Mouse (Mus musculus) brown adipose tissue, adult 24 weeks (tissue): ENCODE results near the gene Vps72. TPM values are rescaled to one million over a fixed set of nuclear protein-coding genes. Genes with fewer than 3 reads are reported as not detected.
A peak's percentile ranks its signal among the peaks of the same experiment; 100 is the strongest.

ENCODE experiments used
- H3K27ac ChIP-seq: fragments of 200-500 bp; replicated peaks from 2 replicates; pipeline ENCODE4 v1.5.1; 2012; ENCODE audit warnings: low read depth, mild to moderate bottlenecking, low read length
- H3K4me1 ChIP-seq: fragments of 200-500 bp; 2 replicates; pipeline ENCODE4 v1.6.1; 2012; ENCODE audit warnings: low read length, mixed read lengths; ENCODE audit not compliant: control insufficient read depth, insufficient read depth, insufficient read length
- H3K4me3 ChIP-seq: fragments of 200-500 bp; 2 replicates; pipeline ENCODE4 v1.5.1; 2012; ENCODE audit warnings: low read depth, mild to moderate bottlenecking, low read length, moderate library complexity; ENCODE audit not compliant: insufficient read depth
- polyA plus RNA-seq: library from polyadenylated mRNA; stranded (reverse); fragments of >200 nt; gene quantifications from 2 replicates; pipeline ENCODE4 v1.2.4, GENCODE M21; 2012; ENCODE audit not compliant: missing spikeins, insufficient read depth, insufficient read length

Vps72 gene
- polyA plus RNA-seq, 1 experiment, result 26.2 TPM

GRCm38 (mm10) chr3:95141474-95141873 lies 30.7 kb downstream of the Vps72 start:
- Histone ChIP-seq H3K4me3 (peak overlapping the region; percentile 44), H3K4me1 (no peaks in the 10 kb centered on the region), H3K27ac (peak overlapping the region; percentile 68)

- Histone ChIP-seq H3K4me3 (peak within 1 kb of the TSS; percentile 44), H3K27ac (peak within 1 kb of the TSS; percentile 68)
These were observed 31.3 kb downstream of the Vps72 start, which contains the start of gene Tnfaip8l2 for GRCm38 (mm10) chr3:95141952-95142616. Gene Tnfaip8l2 (minus strand): TSS chr3:95142360.

GRCm38 (mm10) chr3:95142617-95143011 lies 31.8 kb downstream of the Vps72 start:
- Histone ChIP-seq H3K4me3 (no peak overlapping the region), H3K27ac (no peak overlapping the region), H3K4me1 (no peaks in the 10 kb centered on the region)

More at GRCm38 (mm10) chr3:95141952-95142616, 31.3 kb downstream of the Vps72 start, which contains the start of gene Tnfaip8l2:
- H3K4me1 ChIP-seq, result no peaks in the 10 kb centered on the region

GRCm38 (mm10) chr3:95147924-95148323 lies 37.1 kb downstream of the Vps72 start:
- Histone ChIP-seq H3K27ac (no peak overlapping the region), H3K4me1 (no peaks in the 10 kb centered on the region), H3K4me3 (no peak overlapping the region)

- H3K27ac ChIP-seq, result no peak overlapping the region
- no peak overlapping the region for H3K4me3 ChIP-seq
- H3K4me1 ChIP-seq, result no peaks in the 10 kb centered on the region
These were observed 43.1 kb downstream of the Vps72 start for GRCm38 (mm10) chr3:95153874-95154273.

GRCm38 (mm10) chr3:95159511-95159986 lies 48.7 kb downstream of the Vps72 start:
- no peak overlapping the region for H3K27ac ChIP-seq

GRCm38 (mm10) chr3:95159987-95160963 lies 49.5 kb downstream of the Vps72 start, which contains the start of gene Sema6c:
Gene Sema6c (plus strand): TSS chr3:95160457.
- H3K27ac ChIP-seq, result no peak within 1 kb of the TSS
- peaks cover 4% of the 10 kb centered on the region; the same call in 1 of the 2 replicates for H3K4me1 ChIP-seq
- H3K4me3 ChIP-seq, result peak within 1 kb of the TSS; percentile 78

More at GRCm38 (mm10) chr3:95159511-95159986, 48.7 kb downstream of the Vps72 start:
- peaks cover 4% of the 10 kb centered on the region; the same call in 1 of the 2 replicates for H3K4me1 ChIP-seq
- H3K4me3 ChIP-seq, result peak overlapping the region; percentile 62

- H3K27ac ChIP-seq, result no peak overlapping the region
These were observed 50.3 kb downstream of the Vps72 start for GRCm38 (mm10) chr3:95161041-95161551.

GRCm38 (mm10) chr3:95161618-95162344 lies 51.0 kb downstream of the Vps72 start:
- H3K4me3 ChIP-seq, result peak overlapping the region; percentile 78
- peaks cover 4% of the 10 kb centered on the region; the same call in 1 of the 2 replicates for H3K4me1 ChIP-seq
- H3K27ac ChIP-seq, result no peak overlapping the region

More at GRCm38 (mm10) chr3:95161041-95161551, 50.3 kb downstream of the Vps72 start:
- peaks cover 4% of the 10 kb centered on the region; the same call in 1 of the 2 replicates for H3K4me1 ChIP-seq
- peak overlapping the region; percentile 78 for H3K4me3 ChIP-seq

GRCm38 (mm10) chr3:95162345-95162628 lies 51.5 kb downstream of the Vps72 start:
- H3K4me3 ChIP-seq, result no peak overlapping the region
- no peak overlapping the region for H3K27ac ChIP-seq
- peaks cover 4% of the 10 kb centered on the region; the same call in 1 of the 2 replicates for H3K4me1 ChIP-seq

GRCm38 (mm10) chr3:95163419-95164255 lies 52.8 kb downstream of the Vps72 start:
- Histone ChIP-seq H3K27ac (no peak overlapping the region), H3K4me1 (peaks cover 4% of the 10 kb centered on the region; the same call in 1 of the 2 replicates), H3K4me3 (no peak overlapping the region)

- no peak overlapping the region for H3K27ac ChIP-seq
- no peak overlapping the region for H3K4me3 ChIP-seq
- H3K4me1 ChIP-seq, result peaks cover 4% of the 10 kb centered on the region; the same call in 1 of the 2 replicates
These were observed 53.4 kb downstream of the Vps72 start for GRCm38 (mm10) chr3:95164256-95164550.

GRCm38 (mm10) chr3:95164840-95165239 lies 54.0 kb downstream of the Vps72 start:
- Histone ChIP-seq H3K27ac (no peak overlapping the region), H3K4me3 (no peak overlapping the region), H3K4me1 (peaks cover 4% of the 10 kb centered on the region; the same call in 1 of the 2 replicates)

- no peak overlapping the region for H3K27ac ChIP-seq
- H3K4me3 ChIP-seq, result no peak overlapping the region
- H3K4me1 ChIP-seq, result 0 out of 2 replicates have a peak, but pooled peaks cover 3% of the 10 kb centered on the region
These were observed 59.2 kb downstream of the Vps72 start for GRCm38 (mm10) chr3:95169996-95170395.
